Mouse (Mus musculus) mouse embryonic stem cell (cell line): ENCODE data around the gene Nags.

ENCODE experiments used
- in situ Hi-C, 2 experiments: fragments of 300-500 bp; cut with MboI; formaldehyde crosslinking; loops; 1 replicate in 1 of 2; 3 replicates in 1 of 2; pipeline ENCODE4 v1.14.3; 2019 to 2020; ENCODE audit warnings: low sequenced_read_pairs in 2 of 2, low pct_unique_long_range_greater_than_20kb in 1 of 2, mixed read lengths in 1 of 2; ENCODE audit not compliant: unreplicated experiment in 1 of 2

Nags gene

DNA sequence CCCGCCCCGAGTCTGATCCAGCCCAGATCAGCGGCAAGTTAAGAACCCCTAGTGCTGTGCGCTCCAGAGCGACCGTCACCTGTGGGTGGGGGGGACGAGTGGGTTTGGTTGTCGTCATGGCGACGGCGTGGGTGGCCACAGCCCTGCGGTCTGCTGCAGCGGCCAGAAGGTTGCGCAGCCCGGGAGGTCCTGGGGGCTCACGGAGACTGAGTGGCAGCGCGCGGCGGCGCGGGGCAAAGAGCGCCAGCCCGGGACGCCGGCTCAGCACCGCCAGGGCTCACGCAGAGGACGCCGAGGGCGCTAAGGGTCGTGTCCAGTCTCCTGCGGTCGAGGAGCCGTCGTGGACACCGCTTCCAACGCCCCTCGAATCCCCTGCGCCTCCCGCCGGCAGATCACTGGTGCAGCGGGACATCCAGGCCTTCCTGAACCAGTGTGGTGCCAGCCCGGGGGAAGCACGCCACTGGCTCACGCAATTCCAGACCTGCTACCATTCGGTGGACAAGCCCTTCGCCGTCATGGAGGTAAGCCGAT lies at the start of gene Nags:
Gene Nags (plus strand): TSS at position 43 of the 531 bp plus-strand sequence.
- in situ Hi-C loops = loop anchor here in 1 of 2 experiments (10.0 kb wide), 1 partner anchor 81 kb away; no protein-coding TSS in a partner anchor

DNA sequence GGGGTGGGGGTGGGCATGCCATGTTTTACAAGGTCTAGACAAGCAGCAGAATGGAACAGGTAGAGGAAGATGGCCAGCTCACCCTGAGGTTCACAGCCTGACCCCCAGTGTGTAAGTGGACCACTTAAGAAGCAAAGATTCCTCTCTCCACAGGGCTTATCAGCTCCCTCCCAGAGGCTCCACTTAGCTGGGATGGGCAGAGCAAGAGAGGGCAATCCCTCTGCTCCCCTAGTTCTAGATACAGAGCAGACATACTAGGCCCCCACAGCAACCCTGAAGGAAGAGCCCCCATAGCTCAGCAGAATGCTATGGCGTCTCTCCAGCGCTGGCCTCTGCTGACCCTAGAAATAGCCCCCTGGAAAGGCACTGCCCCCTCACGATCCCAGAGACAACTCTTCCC lies 49.6 kb upstream of the Nags start:
- in situ Hi-C loops = no loop called here

DNA sequence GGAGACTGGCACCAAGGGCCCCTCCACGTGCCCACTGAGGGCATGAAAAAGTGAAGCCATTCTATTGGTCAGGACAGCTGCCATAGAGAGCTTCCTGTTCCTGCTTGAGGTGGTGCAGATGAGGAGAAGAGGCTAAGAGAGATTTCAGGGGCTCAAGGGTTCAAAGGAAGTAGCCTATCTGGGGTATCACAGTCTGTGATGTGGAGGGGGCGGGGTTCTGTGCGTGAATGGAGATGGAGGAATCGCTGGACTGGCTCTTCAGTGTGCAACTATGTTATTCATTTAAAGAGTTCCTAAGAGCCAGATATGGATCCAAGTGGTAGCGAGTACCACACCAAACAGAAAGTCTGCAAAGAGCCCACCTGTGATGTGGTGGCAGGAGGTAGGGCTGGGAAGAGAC lies 48.9 kb upstream of the Nags start:
- in situ Hi-C loops = no loop called here

DNA sequence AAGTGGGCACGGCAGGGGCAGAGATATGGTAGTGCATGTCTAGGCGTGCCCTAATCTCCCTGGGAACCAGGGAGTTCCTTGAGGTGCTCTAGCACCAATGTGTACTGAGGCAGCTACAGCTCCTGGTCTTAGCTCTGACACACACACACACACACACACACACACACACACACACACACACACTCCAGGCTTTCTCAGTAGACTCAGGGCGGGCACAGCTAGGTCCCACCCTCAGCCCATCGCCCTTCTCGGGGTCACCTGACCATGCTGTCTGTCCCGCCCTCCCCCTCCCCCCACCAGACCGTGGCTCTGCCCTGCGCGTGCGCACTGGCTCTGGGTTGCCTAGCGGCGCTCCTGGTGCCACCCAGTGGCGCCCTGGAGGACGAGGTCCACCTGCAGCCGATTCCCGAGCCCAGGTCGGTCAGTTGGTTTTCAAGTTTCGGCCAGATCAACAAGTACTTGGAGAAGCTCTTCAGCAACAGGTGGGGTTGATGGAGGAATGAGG lies 48.4 kb upstream of the Nags start:
- in situ Hi-C loops = no loop called here

DNA sequence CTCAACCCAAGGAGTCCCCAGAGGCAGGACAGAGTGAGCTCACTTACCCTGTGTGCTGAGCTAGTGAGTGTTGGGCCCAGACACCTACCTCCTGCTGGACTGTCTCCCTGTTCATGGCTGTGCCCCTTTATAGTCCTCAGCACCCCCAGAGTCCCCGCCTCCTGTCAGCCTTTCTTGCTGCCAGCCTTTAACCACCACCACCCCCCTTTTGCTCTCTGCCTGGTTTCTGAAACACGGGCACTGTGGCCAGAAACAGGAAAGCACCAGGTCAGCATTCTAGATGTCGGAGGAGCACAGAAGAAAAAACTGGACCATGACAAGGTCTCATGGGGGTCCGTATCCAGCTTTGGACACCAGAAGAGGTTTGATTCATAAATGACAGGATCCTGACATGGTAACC lies 44.1 kb upstream of the Nags start, which contains the start of gene Ppy:
Gene Ppy (minus strand): TSS at position 101 of the 400 bp plus-strand sequence.
- in situ Hi-C loops = loop anchor here (5.0 kb wide), 1 partner anchor 36 kb away; no protein-coding TSS in a partner anchor

DNA sequence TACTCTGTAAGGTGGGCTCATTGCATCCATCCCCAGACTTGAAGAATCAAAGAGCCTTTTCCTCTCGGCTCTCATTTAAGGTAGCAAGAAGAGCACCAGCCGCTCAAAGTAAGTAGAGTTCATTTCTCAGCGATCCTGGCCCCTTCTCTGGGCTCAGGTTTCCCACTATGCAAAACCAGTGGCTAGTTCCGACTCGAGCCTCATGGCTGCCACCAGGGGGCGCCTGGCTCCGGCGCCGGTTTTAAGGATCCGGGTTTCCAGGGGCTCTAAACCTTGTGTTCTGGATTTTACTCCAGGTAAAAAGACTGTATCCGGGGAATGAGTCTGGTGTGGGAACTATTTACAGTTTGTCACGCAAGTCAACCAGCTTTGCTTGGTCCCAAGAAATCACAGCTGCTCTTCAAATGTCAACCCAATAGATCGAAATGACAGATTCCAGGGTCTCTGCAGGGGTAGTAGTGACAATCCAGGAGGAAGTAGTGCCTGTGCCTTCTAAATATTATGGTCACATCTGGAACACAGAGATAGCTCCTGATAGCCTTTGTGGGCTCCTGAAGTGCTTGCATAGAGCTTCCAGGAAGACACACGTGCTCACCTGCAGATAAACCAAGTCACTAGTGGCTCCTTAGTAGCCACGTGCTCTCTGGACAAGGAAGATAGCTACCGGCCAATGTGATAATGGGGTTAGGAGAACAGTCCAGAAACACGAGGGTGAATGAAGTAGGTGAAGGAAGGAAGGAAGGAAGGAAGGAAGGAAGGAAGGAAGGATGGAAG lies 42.6 kb upstream of the Nags start:
- in situ Hi-C loops = loop anchor here (5.0 kb wide), 1 partner anchor 35 kb away; no protein-coding TSS in a partner anchor

DNA sequence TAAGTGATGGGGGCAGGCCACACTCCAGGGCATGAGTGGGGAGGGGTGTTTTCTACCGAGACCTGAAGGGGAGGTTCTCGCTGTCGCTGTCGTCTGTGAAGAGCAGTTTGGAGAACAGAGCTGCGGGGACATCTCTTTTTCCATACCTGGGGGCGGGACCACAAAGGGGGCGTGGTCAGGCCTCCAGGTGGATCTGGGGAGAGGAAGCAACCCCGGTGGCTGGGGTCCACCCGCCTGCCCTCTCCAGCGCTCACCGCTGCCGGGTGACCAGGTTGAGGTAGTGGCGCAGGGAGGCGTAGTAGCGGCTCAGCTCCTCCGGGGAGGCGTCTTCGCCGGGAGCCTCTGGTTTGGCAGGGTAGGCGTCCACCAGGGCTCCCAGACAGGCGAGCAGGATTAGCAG lies 38.4 kb upstream of the Nags start:
- in situ Hi-C loops = no loop called here

DNA sequence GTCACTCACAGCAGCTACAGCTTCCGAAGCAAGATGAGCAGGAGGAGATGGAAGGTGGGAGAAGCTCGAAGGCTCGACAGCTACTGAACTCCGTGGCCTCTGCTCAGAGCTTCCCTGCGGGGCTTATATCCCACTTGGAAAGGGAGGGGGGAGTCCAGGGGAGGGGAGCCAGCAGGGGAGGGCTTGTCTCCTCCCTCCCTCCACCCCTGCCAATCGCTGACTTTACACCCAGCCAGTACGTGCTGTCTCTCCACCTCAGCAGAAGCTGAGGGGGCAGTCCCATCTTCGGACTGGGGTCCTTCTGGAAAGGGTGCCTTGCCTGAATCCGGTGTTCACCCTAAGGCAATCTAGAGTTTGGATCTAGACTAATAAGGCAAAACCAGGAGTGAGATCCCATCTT lies 37.6 kb upstream of the Nags start, which contains the start of gene Pyy:
Gene Pyy (minus strand): TSS at position 101 of the 400 bp plus-strand sequence.
- in situ Hi-C loops = no loop called here

DNA sequence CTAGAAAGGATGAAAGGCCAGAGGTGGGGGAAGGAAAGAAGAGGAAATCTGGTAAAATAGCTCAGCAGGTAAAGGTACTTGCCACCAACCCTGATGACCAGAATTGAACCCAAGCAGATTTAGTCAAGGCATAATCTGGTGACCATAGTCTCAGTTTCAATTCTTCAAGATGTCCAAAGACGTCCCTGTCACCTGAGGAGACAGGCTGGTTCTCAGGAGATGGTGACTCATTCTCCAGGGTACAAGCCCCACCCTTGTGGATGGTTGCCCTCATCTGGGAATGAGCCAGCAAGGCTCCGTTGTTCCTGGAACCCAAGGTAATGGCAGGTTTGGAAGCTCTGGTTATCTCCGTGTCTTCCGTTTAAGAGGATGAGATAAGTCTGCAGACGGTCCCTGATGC lies 33.7 kb upstream of the Nags start:
- in situ Hi-C loops = no loop called here

DNA sequence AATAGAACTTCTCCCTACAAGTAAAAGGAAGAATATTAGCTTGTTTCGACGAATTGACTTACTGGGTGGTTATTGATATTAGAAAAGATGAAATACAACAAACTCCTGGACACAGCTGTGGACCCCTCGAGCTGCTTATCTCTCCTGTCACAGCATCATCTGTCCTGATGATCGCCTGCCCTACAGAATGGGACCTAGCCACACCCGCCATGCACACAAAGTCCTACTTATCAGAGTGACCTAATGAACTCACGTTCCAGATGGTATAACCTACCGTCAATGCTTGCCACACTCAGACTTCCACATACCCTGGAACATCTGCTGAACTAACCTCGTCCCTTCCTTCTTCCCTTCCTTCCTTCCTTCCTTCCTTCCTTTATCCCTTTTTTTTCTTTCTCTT lies 29.1 kb upstream of the Nags start:
- in situ Hi-C loops = no loop called here

DNA sequence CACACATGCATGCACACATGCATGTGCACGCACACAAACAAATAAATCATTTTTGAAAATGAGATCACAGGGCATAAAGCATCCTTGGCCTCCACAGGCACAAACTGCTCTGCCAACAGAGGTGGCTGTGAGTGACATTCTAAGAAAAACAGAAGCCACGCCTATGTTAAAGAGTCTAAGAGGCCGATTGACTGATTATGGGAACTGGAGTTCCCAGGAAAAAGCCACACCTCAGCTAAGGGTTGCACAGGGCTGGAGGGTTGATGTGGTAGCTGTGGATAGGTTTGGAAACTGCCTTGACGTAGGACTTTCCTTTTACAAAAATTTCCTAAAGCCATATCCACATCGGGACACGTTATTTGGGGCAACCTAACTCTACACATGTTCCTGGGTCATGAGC lies 27.9 kb upstream of the Nags start:
- in situ Hi-C loops = no loop called here

DNA sequence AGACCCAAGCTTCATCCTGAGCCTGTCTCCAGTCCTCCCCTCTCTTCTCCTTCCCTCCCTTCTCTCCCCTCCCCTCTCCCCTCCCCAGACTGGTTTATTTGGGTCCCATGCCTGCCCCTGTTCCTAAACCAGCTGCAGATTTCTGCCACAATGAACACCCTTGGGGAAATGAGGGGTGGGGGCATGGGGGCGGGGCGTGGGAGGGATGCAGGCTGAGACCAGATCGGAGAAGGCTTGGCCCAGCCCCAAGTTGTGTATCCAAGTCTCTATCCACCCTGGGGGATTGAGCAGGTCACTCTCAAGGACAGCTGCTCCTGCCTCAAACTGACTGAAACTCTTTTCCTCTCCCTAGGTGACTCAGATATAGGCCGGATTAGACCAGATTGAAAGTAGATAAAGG lies 10.8 kb upstream of the Nags start:
- in situ Hi-C loops = no loop called here

DNA sequence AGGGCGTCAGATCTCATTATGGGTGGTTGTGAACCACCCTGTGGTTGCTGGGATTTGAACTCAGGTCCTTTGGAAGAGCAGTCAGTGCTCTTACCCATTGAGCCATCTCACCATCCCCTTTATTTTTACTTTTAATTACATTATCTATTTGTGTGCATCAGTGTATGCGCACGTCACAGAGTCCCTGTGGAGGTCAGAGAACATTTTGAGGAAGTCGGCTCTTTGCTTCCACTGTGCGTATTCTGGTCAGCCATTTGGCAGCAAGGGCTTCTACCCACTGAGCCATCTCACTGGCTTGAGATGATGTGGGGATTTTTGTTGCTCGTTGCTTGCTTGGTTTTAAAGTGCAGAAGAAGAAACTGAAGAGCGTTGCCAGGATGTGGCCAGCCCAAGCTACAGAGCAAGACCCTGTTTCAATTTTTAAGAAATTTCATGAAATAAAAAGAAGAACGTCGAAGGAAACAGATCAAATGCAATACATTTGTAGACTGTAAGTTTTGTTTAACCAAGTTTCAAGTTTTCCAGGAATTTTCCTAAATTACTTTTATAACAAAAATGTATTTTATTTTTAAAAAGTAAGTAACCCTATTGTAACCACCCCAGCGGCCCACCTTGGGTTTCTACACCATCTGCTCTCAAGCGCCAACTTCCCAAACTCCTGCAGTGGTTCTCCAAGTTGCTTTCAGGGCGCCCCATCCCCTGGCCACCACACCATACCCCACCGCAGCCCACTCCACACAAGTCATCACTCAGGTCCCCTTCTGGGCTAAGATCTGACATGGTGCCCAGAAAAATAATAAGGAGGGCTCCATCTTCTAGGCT lies 7.5 kb upstream of the Nags start:
- in situ Hi-C loops = loop anchor here (5.0 kb wide), 1 partner anchor 36 kb away; the partner anchor contains the start of gene Ppy (in 2 of the 2)

DNA sequence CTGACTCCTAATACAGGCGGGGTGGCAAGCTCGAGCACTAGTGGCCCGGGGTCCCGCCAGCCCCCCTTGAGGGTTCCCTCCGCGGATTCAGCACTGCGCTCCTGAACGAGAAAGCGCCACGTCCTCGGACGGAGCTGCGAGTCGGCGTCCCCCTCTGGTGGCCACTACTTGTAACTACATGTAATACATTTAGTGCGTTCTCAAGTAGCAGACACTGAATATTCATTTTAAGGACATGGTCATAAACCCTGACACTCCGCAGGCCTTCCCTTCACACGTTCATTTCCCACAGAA lies 6.9 kb upstream of the Nags start:
- in situ Hi-C loops = loop anchor here (5.0 kb wide), 1 partner anchor 36 kb away; the partner anchor contains the start of gene Ppy (in 2 of the 2)

DNA sequence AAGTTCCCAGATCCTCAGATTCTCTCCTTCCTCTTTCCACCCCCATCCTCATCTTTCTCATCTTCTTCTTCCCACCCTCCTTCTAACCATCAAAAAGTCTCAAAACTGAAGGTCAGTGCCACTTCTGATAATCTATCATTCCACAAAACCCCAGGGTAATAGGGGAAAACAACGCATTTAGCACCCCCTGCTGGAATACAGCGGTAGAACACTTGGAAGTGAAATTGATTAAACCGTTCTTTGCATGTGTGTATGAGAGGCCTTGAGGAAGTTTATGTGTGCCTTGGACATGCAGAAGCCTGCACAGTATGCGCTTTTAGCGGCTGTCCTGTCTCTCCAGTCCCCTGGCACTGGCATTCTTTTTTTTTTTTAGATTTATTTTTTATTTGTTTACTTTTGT lies 4.8 kb upstream of the Nags start:
- in situ Hi-C loops = loop anchor here in 1 of 2 experiments (10.0 kb wide), 1 partner anchor 76 kb away; no protein-coding TSS in a partner anchor

DNA sequence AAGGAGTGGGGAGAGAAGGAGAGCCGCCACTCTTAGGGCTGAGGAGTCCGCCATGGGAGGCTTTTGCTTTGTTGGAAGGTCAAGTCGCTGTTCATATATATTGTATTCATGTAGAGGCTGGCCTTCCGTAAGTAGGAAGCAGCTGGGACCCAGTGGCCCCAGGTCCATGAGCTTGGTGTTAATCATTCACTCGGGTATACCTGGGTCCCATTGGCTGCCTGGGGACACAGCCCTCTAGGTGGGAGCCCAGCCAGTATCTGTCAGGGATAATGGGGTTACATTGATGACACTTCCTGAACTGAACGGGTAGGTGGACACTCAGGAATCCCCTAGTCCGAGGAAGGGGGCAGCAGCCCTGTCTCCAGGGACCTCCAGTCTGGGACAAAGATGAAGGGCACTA lies 3.0 kb upstream of the Nags start:
- in situ Hi-C loops = loop anchor here in 1 of 2 experiments (10.0 kb wide), 1 partner anchor 78 kb away; no protein-coding TSS in a partner anchor

DNA sequence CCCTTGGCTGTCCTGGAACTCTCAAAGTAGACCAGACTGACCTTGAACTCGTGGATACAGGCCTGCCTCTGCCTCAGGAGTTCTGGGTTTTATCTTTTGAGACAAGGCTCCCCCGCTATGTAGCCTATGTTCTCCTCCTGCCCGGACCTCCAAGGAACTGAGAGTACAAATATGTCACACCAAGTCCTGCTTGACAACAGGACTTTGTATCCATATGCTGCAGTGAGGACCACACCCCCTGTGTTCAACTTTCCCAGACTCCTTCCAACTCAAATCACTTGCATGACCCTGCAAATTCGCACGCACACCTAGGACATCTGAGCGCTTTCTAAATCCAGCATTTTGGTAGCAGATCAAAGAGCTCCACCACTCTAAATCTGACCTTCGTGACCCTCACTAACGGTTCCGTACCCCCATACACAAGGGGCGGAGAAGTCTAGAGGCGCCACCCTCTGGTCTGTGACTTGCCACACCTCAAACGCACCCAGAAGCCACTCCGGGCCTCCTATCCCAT lies 299 bp upstream of the Nags start:
- in situ Hi-C loops = loop anchor here in 1 of 2 experiments (10.0 kb wide), 1 partner anchor 80 kb away; no protein-coding TSS in a partner anchor

DNA sequence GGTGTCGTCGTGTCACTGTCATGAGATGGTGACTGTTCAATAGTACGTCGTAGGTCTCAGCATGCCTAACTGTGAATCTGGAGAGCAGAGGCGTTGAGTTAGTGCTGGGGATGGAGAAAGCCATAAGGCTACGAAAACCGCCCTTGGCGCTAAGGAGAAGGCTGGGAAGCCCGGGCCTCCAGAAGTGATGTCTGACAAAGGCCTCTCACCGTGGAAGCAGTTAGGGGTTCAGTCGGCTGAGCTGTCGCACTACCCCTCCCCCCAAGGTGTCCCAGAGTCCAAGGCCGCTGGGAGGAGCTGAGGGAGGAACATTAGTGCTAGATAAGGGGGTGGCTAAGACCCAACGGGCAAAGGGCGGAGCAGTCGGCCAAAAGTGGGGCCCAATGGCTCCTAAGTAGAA lies 692 bp downstream of the Nags start:
- in situ Hi-C loops = loop anchor here in 1 of 2 experiments (10.0 kb wide), 1 partner anchor 81 kb away; no protein-coding TSS in a partner anchor
